27 mouse cellular contexts compared by ENCODE assay signal in genomic region chr12:29075096-29075852, GRCm38 (mm10).
DNase-seq lines count a peak whose midpoint lies in the region; ATAC-seq and TF ChIP-seq lines count a peak whose summit lies in the region.
"Had no signal": no experiment of that assay in that cellular context is flagged by ENCODE, and none has a peak within 500 bp of the region (broad histone marks: within the 10 kb centered on the region; RNA-seq: fewer than 3 reads in every experiment).

No protein-coding gene starts in this region.

- no peaks in the 10 kb centered on the region for H3K27me3 ChIP-seq in forebrain, postnatal 0 days (ENCODE audit: insufficient read depth, low read length)
- H3K27me3 ChIP-seq in forebrain, embryonic 12.5 days, result no peaks in the 10 kb centered on the region
- H3K27me3 ChIP-seq in midbrain, postnatal 0 days (ENCODE audit: insufficient read depth, low read length), result no peaks in the 10 kb centered on the region
- no peaks in the 10 kb centered on the region for H3K27me3 ChIP-seq in limb, embryonic 10.5 days (ENCODE audit: low read depth, poor library complexity, severe bottlenecking)
- H3K27me3 ChIP-seq: embryonic facial prominence, embryonic 12.5 days; heart, embryonic 13.5 days; kidney, embryonic 15.5 days; liver, embryonic 12.5 days; midbrain, embryonic 12.5 days; stomach, embryonic 15.5 days had no signal

- no peak overlapping the region for H3K27ac ChIP-seq in forebrain, postnatal 0 days (ENCODE audit: low read depth, low read length)
- H3K27ac ChIP-seq in forebrain, embryonic 12.5 days, result no peak overlapping the region
- H3K27ac ChIP-seq in midbrain, postnatal 0 days (ENCODE audit: low read depth, low read length), result peak overlapping the region; percentile 62
- H3K27ac ChIP-seq in limb, embryonic 10.5 days, result no peak overlapping the region
- H3K27ac ChIP-seq: embryonic facial prominence, embryonic 12.5 days; gastrocnemius, adult 2 months; heart, embryonic 13.5 days; kidney, embryonic 15.5 days; left cerebral cortex, adult 2 months; liver, embryonic 12.5 days; macrophage; midbrain, embryonic 12.5 days; stomach, embryonic 15.5 days had no signal

- H3K9ac ChIP-seq in forebrain, postnatal 0 days, result no peak overlapping the region
- H3K9ac ChIP-seq in forebrain, embryonic 12.5 days, result no peak overlapping the region
- no peak overlapping the region for H3K9ac ChIP-seq in midbrain, postnatal 0 days (replicated peaks; ENCODE audit: low read length, poor library complexity, severe bottlenecking)
- H3K9ac ChIP-seq: embryonic facial prominence, embryonic 12.5 days; heart, embryonic 13.5 days; kidney, embryonic 15.5 days; liver, embryonic 12.5 days; lung, embryonic 14.5 days; midbrain, embryonic 12.5 days; stomach, embryonic 15.5 days had no signal

- no peak overlapping the region for H3K4me3 ChIP-seq in forebrain, postnatal 0 days (ENCODE audit: low read depth, low read length)
- H3K4me3 ChIP-seq in forebrain, embryonic 12.5 days (replicated peaks), result no peak overlapping the region
- H3K4me3 ChIP-seq in midbrain, postnatal 0 days (ENCODE audit: low read depth, low read length), result no peak overlapping the region
- H3K4me3 ChIP-seq in limb, embryonic 10.5 days, result no peak overlapping the region
- H3K4me3 ChIP-seq: embryonic facial prominence, embryonic 12.5 days; erythroblast, embryonic 14.5 days; gastrocnemius, adult 2 months; heart, embryonic 13.5 days; kidney, embryonic 15.5 days; left cerebral cortex, adult 2 months; liver, embryonic 12.5 days; midbrain, embryonic 12.5 days; stomach, embryonic 15.5 days had no signal

- no peak overlapping the region for H3K4me2 ChIP-seq in forebrain, postnatal 0 days (ENCODE audit: low read depth)
- H3K4me2 ChIP-seq in forebrain, embryonic 12.5 days, result no peak overlapping the region
- no peak overlapping the region for H3K4me2 ChIP-seq in midbrain, postnatal 0 days (ENCODE audit: low read depth, low read length, poor library complexity, severe bottlenecking)
- H3K4me2 ChIP-seq: embryonic facial prominence, embryonic 12.5 days; heart, embryonic 13.5 days; kidney, embryonic 15.5 days; liver, embryonic 12.5 days; lung, embryonic 14.5 days; midbrain, embryonic 12.5 days; stomach, embryonic 15.5 days had no signal

- no peaks in the 10 kb centered on the region for H3K9me3 ChIP-seq in forebrain, postnatal 0 days (ENCODE audit: low read length)
- H3K9me3 ChIP-seq in forebrain, embryonic 12.5 days, result no peaks in the 10 kb centered on the region
- no peaks in the 10 kb centered on the region for H3K9me3 ChIP-seq in midbrain, postnatal 0 days (ENCODE audit: low read length)
- H3K9me3 ChIP-seq in limb, embryonic 10.5 days (replicated peaks), result no peaks in the 10 kb centered on the region
- H3K9me3 ChIP-seq: embryonic facial prominence, embryonic 12.5 days; heart, embryonic 13.5 days; kidney, embryonic 15.5 days; liver, embryonic 12.5 days; midbrain, embryonic 12.5 days; stomach, embryonic 15.5 days had no signal

- DNase-seq in forebrain, postnatal 0 days, result no peak
- peak; percentile 15 for DNase-seq in testis, postnatal 14 days (ENCODE audit: low spot score)
- DNase-seq in testis, postnatal 10 days (ENCODE audit: low spot score), result no peak
- peak; percentile 60 for DNase-seq in brain, embryonic 14.5 days (ENCODE audit: low read depth)
- no peak for DNase-seq in midbrain, postnatal 0 days (ENCODE audit: low spot score)
- DNase-seq in limb, embryonic 10.5 days (ENCODE audit: low spot score), result no peak
- no peak for DNase-seq in lung, postnatal 36 days
- DNase-seq: cerebellum, adult 8-10 months; gastrocnemius, adult 2 months; kidney, postnatal 4 days; layer of hippocampus, adult 9-11 months; lung, embryonic 14.5 days; right cerebral cortex, postnatal 14 days had no signal

- peak; percentile 29; the same call in 1 of the 2 replicates for ATAC-seq in forebrain, postnatal 0 days
- ATAC-seq in forebrain, embryonic 12.5 days (ENCODE audit: low FRiP score), result no peak
- peak; percentile 52; the same call in 1 of the 2 replicates for ATAC-seq in midbrain, postnatal 0 days (ENCODE audit: low FRiP score)
- ATAC-seq: CD4-positive, CD25-positive, alpha-beta regulatory T cell, adult 4 months; hindbrain, embryonic 16.5 days; intestine, postnatal 0 days; liver, embryonic 12.5 days had no signal

- no peaks in the 10 kb centered on the region for H3K36me3 ChIP-seq in forebrain, postnatal 0 days (ENCODE audit: insufficient read depth)
- no peaks in the 10 kb centered on the region for H3K36me3 ChIP-seq in forebrain, embryonic 12.5 days (replicated peaks)
- H3K36me3 ChIP-seq in midbrain, postnatal 0 days (ENCODE audit: insufficient read depth, low read length), result no peaks in the 10 kb centered on the region
- H3K36me3 ChIP-seq in limb, embryonic 10.5 days, result no peaks in the 10 kb centered on the region
- H3K36me3 ChIP-seq: embryonic facial prominence, embryonic 12.5 days; G1E; heart, embryonic 13.5 days; kidney, embryonic 15.5 days; liver, embryonic 12.5 days; midbrain, embryonic 12.5 days; stomach, embryonic 15.5 days had no signal

- no peak for TF ChIP-seq POLR2A in brain, embryonic 14.5 days (IDR thresholded peaks at IDR 0.05; ENCODE audit: borderline replicate concordance, extremely low read depth, insufficient read depth, insufficient read length, poor library complexity, severe bottlenecking)

- H3K4me1 ChIP-seq in forebrain, postnatal 0 days (ENCODE audit: insufficient read depth), result no peaks in the 10 kb centered on the region
- H3K4me1 ChIP-seq in forebrain, embryonic 12.5 days, result peaks cover 6% of the 10 kb centered on the region; the same call in 1 of the 2 replicates
- no peaks in the 10 kb centered on the region for H3K4me1 ChIP-seq in midbrain, postnatal 0 days (ENCODE audit: insufficient read depth, low read length)
- no peaks in the 10 kb centered on the region for H3K4me1 ChIP-seq in limb, embryonic 10.5 days
- H3K4me1 ChIP-seq: embryonic facial prominence, embryonic 12.5 days; heart, embryonic 13.5 days; kidney, embryonic 15.5 days; liver, embryonic 12.5 days; stomach, embryonic 15.5 days had no signal

- 57% methylated on average over 10 of the region's 10 CpGs for WGBS in forebrain, postnatal 0 days
- WGBS in forebrain, embryonic 12.5 days, result 71% methylated on average over 10 of the region's 10 CpGs
- WGBS in midbrain, postnatal 0 days, result 35% methylated on average over 10 of the region's 10 CpGs
- WGBS in limb, embryonic 10.5 days, result 87% methylated on average over 10 of the region's 10 CpGs

- TF ChIP-seq CTCF in forebrain, postnatal 0 days (IDR thresholded peaks at IDR 0.05; ENCODE audit: low read depth), result no peak
- no peak for TF ChIP-seq CTCF in brain, embryonic 14.5 days (IDR thresholded peaks at IDR 0.05; ENCODE audit: borderline replicate concordance, extremely low read depth, insufficient read depth, insufficient read length)
- TF ChIP-seq CTCF in midbrain, postnatal 0 days (IDR thresholded peaks at IDR 0.05), result no peak

Comparison
In these comparisons a context has a peak if more than half of its experiments do, and no peak if none do; other contexts are left out.
1. DNase-seq: peak in testis, postnatal 14 days (single experiment) and brain, embryonic 14.5 days (single experiment); none in forebrain, postnatal 0 days (single experiment), testis, postnatal 10 days (single experiment), midbrain, postnatal 0 days (single experiment), limb, embryonic 10.5 days (single experiment) and lung, postnatal 36 days (single experiment).